Mouse (Mus musculus) left cerebral cortex, postnatal 14 days (tissue): ENCODE measurements at regions not wholly inside any gene's neighbourhood (a gene's known extent, or its start where the extent isn't known, plus 50 kb on each side); places are given as distances from the start of the nearest gene placed in this dataset.

Source experiments
- DNase-seq, 2 experiments: peaks; one replicate each; pipeline ENCODE4 v3.0.0; 2021 to 2022; ENCODE audit warnings: low spot score in 2 of 2, mixed read lengths in 1 of 2
- intact Hi-C: fragments of 180-260 bp; cut with DNase I; formaldehyde crosslinking; loops from one replicate; pipeline ENCODE4 v1.15.1; 2025

DNA sequence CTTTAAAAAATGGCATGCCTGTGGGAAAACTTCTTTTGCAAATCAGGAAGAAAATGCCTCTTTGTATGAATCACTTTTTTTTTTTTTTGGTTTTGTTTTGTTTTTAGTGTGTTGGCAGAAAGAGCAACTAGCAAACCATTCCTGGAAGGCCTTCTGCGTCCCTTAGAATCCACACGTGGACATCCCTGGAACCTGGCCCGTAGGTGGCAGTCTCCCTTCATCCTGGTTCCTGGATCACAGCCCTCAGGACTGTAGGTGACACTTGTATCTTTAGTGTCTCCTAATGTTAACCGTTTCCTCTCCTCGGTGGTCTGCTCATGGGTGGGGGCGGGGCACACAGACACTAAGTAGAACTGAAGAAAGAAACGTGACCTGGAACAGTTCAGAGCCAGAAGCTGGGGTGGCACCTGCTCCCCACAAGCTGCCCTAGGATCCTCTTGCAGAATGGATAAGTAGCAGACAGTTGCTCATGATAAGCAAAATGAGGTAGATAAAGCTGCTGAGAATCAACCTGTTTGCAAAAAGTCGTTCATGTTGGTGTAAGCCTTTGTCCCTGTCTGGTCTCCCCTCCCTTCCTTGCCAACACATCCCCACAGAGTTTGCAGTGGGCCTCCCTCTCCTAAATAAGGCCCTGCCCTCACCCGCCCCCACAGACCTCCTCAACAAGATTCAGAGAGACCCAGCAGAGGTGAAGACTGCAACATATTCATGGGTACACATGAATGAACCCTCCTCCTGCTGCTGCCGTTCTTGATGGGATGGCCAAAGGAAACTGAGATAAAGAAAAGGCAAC lies 52.6 kb upstream of the Armc2 start:
- intact Hi-C loops: no loop called here
- no peak for DNase-seq

DNA sequence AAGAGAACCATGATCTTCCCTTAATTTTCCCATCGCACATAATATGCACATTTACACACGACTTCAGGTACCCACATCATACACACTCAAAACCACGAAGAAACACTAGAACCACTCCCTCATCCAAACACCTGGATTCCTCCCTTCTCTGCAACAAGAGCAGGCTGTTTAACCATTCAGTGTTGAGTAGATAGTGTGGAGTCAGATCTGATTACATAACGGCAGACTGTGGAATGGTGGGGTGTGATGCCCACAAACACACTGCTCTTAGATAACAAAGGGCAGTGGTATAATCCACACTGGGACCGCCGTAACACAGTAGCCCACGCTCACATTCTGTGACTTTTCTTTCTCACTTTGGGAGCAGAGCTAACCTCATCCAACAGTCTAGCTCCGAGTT lies 51.5 kb upstream of the Armc2 start:
- DNase-seq: no peak
- intact Hi-C loops: no loop called here

DNA sequence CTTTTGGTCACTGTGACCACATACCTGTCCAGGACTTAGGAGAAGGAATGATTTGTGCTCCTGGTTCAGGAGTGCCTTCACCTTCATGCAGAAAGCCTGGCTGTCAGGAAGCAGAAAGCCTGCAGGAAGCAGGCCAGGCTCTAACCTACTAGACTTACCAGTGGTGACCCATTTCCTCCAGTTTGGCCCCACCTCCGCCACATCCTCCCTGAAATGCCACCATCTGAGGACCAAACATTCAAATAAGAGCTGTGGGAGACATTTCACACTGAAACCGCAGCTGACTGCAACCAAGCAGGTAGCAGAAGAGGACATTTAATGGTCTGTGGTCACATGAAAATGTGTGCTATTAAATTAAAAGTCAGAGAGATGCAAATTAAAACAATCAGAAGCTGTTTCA lies 50.3 kb upstream of the Armc2 start:
- intact Hi-C loops: no loop called here
- DNase-seq: no peak
